Mouse (Mus musculus): ENCODE measurements around the gene H2afv.

DNA sequence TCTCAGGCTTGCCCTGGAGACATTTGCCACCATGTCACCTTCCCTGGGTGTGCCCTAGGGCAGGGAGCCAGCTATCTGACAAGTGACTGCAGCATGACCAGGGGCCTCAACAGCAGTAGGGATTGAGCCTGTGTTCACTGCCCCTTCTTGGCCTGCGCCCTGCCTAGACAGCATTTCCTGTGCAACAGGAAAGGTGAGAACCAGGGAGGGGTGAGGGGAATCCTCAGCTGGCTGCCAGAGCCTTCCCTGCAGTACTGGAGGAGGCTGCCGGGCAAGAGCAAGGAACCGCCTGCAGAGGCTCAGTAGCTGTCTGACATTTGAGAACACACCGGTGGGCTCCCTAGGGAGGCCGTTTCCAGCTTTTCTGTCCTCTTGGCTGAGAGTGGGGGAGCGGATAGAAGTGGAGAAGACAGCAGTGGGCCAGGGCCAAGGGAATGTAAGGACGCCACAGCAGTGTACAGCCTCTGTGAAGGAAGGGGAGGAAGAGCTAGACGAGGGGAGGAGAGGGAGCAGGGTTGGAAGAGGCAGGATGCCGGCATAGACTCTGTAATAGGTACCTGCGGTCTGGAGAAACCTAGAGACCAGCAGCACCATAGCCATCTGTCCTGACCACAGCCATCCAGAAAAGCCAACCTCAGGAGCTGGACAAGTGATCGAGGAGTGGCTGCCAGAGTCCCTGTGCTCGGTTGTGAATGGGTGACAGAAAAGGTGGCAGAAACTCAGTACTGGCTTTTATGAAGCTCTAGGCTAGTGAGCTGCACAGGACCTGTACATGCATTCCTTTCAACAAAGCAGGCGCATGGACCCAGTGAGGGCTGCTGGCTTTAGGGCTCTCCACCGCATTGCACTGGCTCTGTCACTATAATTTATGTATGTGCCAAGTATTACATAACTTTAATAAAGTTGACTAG, 37.7 kb downstream of the H2afv start:
- TF ChIP-seq ZNF384 (IDR thresholded peaks at IDR 0.05; ENCODE audit: low read depth, low read length), result no peak
- TF ChIP-seq HCFC1 (IDR thresholded peaks at IDR 0.05; ENCODE audit: borderline replicate concordance, insufficient read depth, low read length), result no peak
- TF ChIP-seq CHD2 (IDR thresholded peaks at IDR 0.05; ENCODE audit: low read depth, low read length), result no peak
- no peak for TF ChIP-seq MAFK (IDR thresholded peaks at IDR 0.05; ENCODE audit: insufficient read depth, low read depth, low read length)
